Mouse (Mus musculus): ENCODE measurements around the gene Echs1. TPM values are rescaled to one million over a fixed set of nuclear protein-coding genes. Genes with fewer than 3 reads are reported as not detected.
A peak's percentile ranks its signal among the peaks of the same experiment; 100 is the strongest.

Gene Echs1
- polyA plus RNA-seq (2014; fragmentation: Nextera tagmentation; extraction: Ambion mirVana): 163 and 178 TPM in 2 replicates

- peak; percentile 96 for DNase-seq (ENCODE audit: low spot score, missing footprints)
- Histone ChIP-seq H3K4me1 (ENCODE audit: control insufficient read depth, insufficient read depth, low read length) (0 out of 2 replicates have a peak, but pooled peaks cover 4% of the 10 kb centered on the region), H3K36me3 (ENCODE audit: control insufficient read depth, insufficient read depth, low read length) (no peaks in the 10 kb centered on the region), H3K4me3 (ENCODE audit: low read depth, low read length) (peak within 1 kb of the TSS; percentile 71), H3K27ac (ENCODE audit: low read depth, low read length) (no peak within 1 kb of the TSS), H3K4me2 (peak within 1 kb of the TSS; percentile 91), H3K9me3 (ENCODE audit: control insufficient read depth, low read length) (no peaks in the 10 kb centered on the region), H3K27me3 (ENCODE audit: control insufficient read depth, insufficient read depth, low read length) (no peaks in the 10 kb centered on the region), H3K9ac (ENCODE audit: low read length) (peak within 1 kb of the TSS; percentile 80)
- peak; percentile 96 for ATAC-seq (ENCODE audit: low FRiP score)
- WGBS: 4% methylated on average over 28 of the region's 28 CpGs
Measured at GRCm38 (mm10) chr7:140116329-140117054, at the start of gene Echs1. TSS of gene Echs1 (minus strand) at chr7:140116476.

GRCm38 (mm10) chr7:140164664-140165063 lies 48.4 kb upstream of the Echs1 start, which contains the start of gene Olfr522:
TSS of gene Olfr522 (minus strand) at chr7:140164764.
- ATAC-seq (ENCODE audit: low FRiP score): no peak
- no peak for DNase-seq (ENCODE audit: low spot score, missing footprints)
- Histone ChIP-seq H3K27me3 (ENCODE audit: control insufficient read depth, insufficient read depth, low read length) (no peaks in the 10 kb centered on the region), H3K4me2 (no peak within 1 kb of the TSS), H3K9ac (ENCODE audit: low read length) (no peak within 1 kb of the TSS), H3K4me1 (ENCODE audit: control insufficient read depth, insufficient read depth, low read length) (no peaks in the 10 kb centered on the region), H3K27ac (ENCODE audit: low read depth, low read length) (no peak within 1 kb of the TSS), H3K36me3 (ENCODE audit: control insufficient read depth, insufficient read depth, low read length) (no peaks in the 10 kb centered on the region), H3K4me3 (ENCODE audit: low read depth, low read length) (no peak within 1 kb of the TSS), H3K9me3 (ENCODE audit: control insufficient read depth, low read length) (no peaks in the 10 kb centered on the region)
- WGBS: 77% methylated on average over 7 of the region's 7 CpGs

- H3K27ac ChIP-seq (ENCODE audit: low read depth, low read length): no peak overlapping the region
- no peak overlapping the region for H3K9ac ChIP-seq (ENCODE audit: low read length)
- no peaks in the 10 kb centered on the region for H3K9me3 ChIP-seq (ENCODE audit: control insufficient read depth, low read length)
- DNase-seq (ENCODE audit: low spot score, missing footprints) (no peak), ATAC-seq (ENCODE audit: low FRiP score) (no peak)
- H3K4me3 ChIP-seq (ENCODE audit: low read depth, low read length): no peak overlapping the region
- H3K4me2 ChIP-seq: no peak overlapping the region
- H3K36me3 ChIP-seq (ENCODE audit: control insufficient read depth, insufficient read depth, low read length): no peaks in the 10 kb centered on the region
- no peaks in the 10 kb centered on the region for H3K4me1 ChIP-seq (ENCODE audit: control insufficient read depth, insufficient read depth, low read length)
- no peaks in the 10 kb centered on the region for H3K27me3 ChIP-seq (ENCODE audit: control insufficient read depth, insufficient read depth, low read length)
- 81% methylated on average over 3 of the region's 3 CpGs for WGBS
Measured at GRCm38 (mm10) chr7:140160363-140160762, 44.1 kb upstream of the Echs1 start.

- H3K27ac ChIP-seq (ENCODE audit: low read depth, low read length): no peak within 1 kb of the TSS
- ATAC-seq (ENCODE audit: low FRiP score): peak; percentile 68
- H3K4me1 ChIP-seq (ENCODE audit: control insufficient read depth, insufficient read depth, low read length): peaks cover 11% of the 10 kb centered on the region
- peaks cover 11% of the 10 kb centered on the region for H3K27me3 ChIP-seq (ENCODE audit: control insufficient read depth, insufficient read depth, low read length)
- H3K4me3 ChIP-seq (ENCODE audit: low read depth, low read length): peak within 1 kb of the TSS; percentile 31
- H3K9ac ChIP-seq (ENCODE audit: low read length): peak within 1 kb of the TSS; percentile 62
- under 1% methylated on average over 28 of the region's 28 CpGs for WGBS
- H3K36me3 ChIP-seq (ENCODE audit: control insufficient read depth, insufficient read depth, low read length): no peaks in the 10 kb centered on the region
- no peaks in the 10 kb centered on the region for H3K9me3 ChIP-seq (ENCODE audit: control insufficient read depth, low read length)
- H3K4me2 ChIP-seq: peak within 1 kb of the TSS; percentile 58
- DNase-seq (ENCODE audit: low spot score, missing footprints): peak; percentile 93
Measured at GRCm38 (mm10) chr7:140154218-140154927, 38.1 kb upstream of the Echs1 start, which contains the start of gene Sprn. TSS of gene Sprn (minus strand) at chr7:140154877.

- no peaks in the 10 kb centered on the region for H3K9me3 ChIP-seq (ENCODE audit: control insufficient read depth, low read length)
- H3K4me2 ChIP-seq: peak overlapping the region; percentile 58
- no peak overlapping the region for H3K27ac ChIP-seq (ENCODE audit: low read depth, low read length)
- H3K9ac ChIP-seq (ENCODE audit: low read length): peak overlapping the region; percentile 62; the same call in 1 of the 2 replicates
- DNase-seq (ENCODE audit: low spot score, missing footprints) (no peak), ATAC-seq (ENCODE audit: low FRiP score) (peak; percentile 38)
- 9% methylated on average over 4 of the region's 4 CpGs for WGBS
- H3K27me3 ChIP-seq (ENCODE audit: control insufficient read depth, insufficient read depth, low read length): peaks cover 11% of the 10 kb centered on the region
- no peaks in the 10 kb centered on the region for H3K36me3 ChIP-seq (ENCODE audit: control insufficient read depth, insufficient read depth, low read length)
- H3K4me3 ChIP-seq (ENCODE audit: low read depth, low read length): peak overlapping the region; percentile 31
- peaks cover 11% of the 10 kb centered on the region for H3K4me1 ChIP-seq (ENCODE audit: control insufficient read depth, insufficient read depth, low read length)
Measured at GRCm38 (mm10) chr7:140153829-140154217, 37.5 kb upstream of the Echs1 start.

GRCm38 (mm10) chr7:140153383-140153782 lies 37.1 kb upstream of the Echs1 start:
- peaks cover 11% of the 10 kb centered on the region for H3K4me1 ChIP-seq (ENCODE audit: control insufficient read depth, insufficient read depth, low read length)
- H3K27me3 ChIP-seq (ENCODE audit: control insufficient read depth, insufficient read depth, low read length): peaks cover 11% of the 10 kb centered on the region
- H3K4me2 ChIP-seq: peak overlapping the region; percentile 44
- H3K27ac ChIP-seq (ENCODE audit: low read depth, low read length): no peak overlapping the region
- H3K9ac ChIP-seq (ENCODE audit: low read length): peak overlapping the region; percentile 38; the same call in 1 of the 2 replicates
- H3K4me3 ChIP-seq (ENCODE audit: low read depth, low read length): peak overlapping the region; percentile 11; the same call in 1 of the 2 replicates
- ATAC-seq (ENCODE audit: low FRiP score) (peak; percentile 49; the same call in 1 of the 2 replicates), DNase-seq (ENCODE audit: low spot score, missing footprints) (peak; percentile 90)
- H3K9me3 ChIP-seq (ENCODE audit: control insufficient read depth, low read length): no peaks in the 10 kb centered on the region
- 6% methylated on average over 28 of the region's 28 CpGs for WGBS
- H3K36me3 ChIP-seq (ENCODE audit: control insufficient read depth, insufficient read depth, low read length): no peaks in the 10 kb centered on the region

- Histone ChIP-seq H3K4me2 (no peak overlapping the region), H3K4me3 (ENCODE audit: low read depth, low read length) (no peak overlapping the region), H3K27ac (ENCODE audit: low read depth, low read length) (no peak overlapping the region), H3K36me3 (ENCODE audit: control insufficient read depth, insufficient read depth, low read length) (no peaks in the 10 kb centered on the region), H3K27me3 (ENCODE audit: control insufficient read depth, insufficient read depth, low read length) (no peaks in the 10 kb centered on the region), H3K4me1 (ENCODE audit: control insufficient read depth, insufficient read depth, low read length) (no peaks in the 10 kb centered on the region), H3K9ac (ENCODE audit: low read length) (no peak overlapping the region), H3K9me3 (ENCODE audit: control insufficient read depth, low read length) (no peaks in the 10 kb centered on the region)
- ATAC-seq (ENCODE audit: low FRiP score) (no peak), DNase-seq (ENCODE audit: low spot score, missing footprints) (no peak)
- 89% methylated on average over 4 of the region's 4 CpGs for WGBS
Measured at GRCm38 (mm10) chr7:140144550-140144949, 28.3 kb upstream of the Echs1 start.

- H3K4me1 ChIP-seq (ENCODE audit: control insufficient read depth, insufficient read depth, low read length): peaks cover 6% of the 10 kb centered on the region
- peak; percentile 88 for DNase-seq (ENCODE audit: low spot score, missing footprints)
- no peak overlapping the region for H3K4me2 ChIP-seq
- WGBS: 4% methylated on average over 14 of the region's 14 CpGs
- ATAC-seq (ENCODE audit: low FRiP score): no peak
- H3K4me3 ChIP-seq (ENCODE audit: low read depth, low read length): no peak overlapping the region
- H3K27me3 ChIP-seq (ENCODE audit: control insufficient read depth, insufficient read depth, low read length): no peaks in the 10 kb centered on the region
- no peak overlapping the region for H3K27ac ChIP-seq (ENCODE audit: low read depth, low read length)
- no peaks in the 10 kb centered on the region for H3K9me3 ChIP-seq (ENCODE audit: control insufficient read depth, low read length)
- no peaks in the 10 kb centered on the region for H3K36me3 ChIP-seq (ENCODE audit: control insufficient read depth, insufficient read depth, low read length)
- H3K9ac ChIP-seq (ENCODE audit: low read length): no peak overlapping the region
Measured at GRCm38 (mm10) chr7:140141350-140141749, 25.1 kb upstream of the Echs1 start.

- DNase-seq (ENCODE audit: low spot score, missing footprints) (peak; percentile 91), ATAC-seq (ENCODE audit: low FRiP score) (no peak)
- Histone ChIP-seq H3K36me3 (ENCODE audit: control insufficient read depth, insufficient read depth, low read length) (no peaks in the 10 kb centered on the region), H3K9ac (ENCODE audit: low read length) (peak overlapping the region; percentile 81), H3K4me3 (ENCODE audit: low read depth, low read length) (peak overlapping the region; percentile 59), H3K27me3 (ENCODE audit: control insufficient read depth, insufficient read depth, low read length) (no peaks in the 10 kb centered on the region), H3K27ac (ENCODE audit: low read depth, low read length) (no peak overlapping the region), H3K9me3 (ENCODE audit: control insufficient read depth, low read length) (no peaks in the 10 kb centered on the region), H3K4me1 (ENCODE audit: control insufficient read depth, insufficient read depth, low read length) (peaks cover 6% of the 10 kb centered on the region), H3K4me2 (peak overlapping the region; percentile 96)
- WGBS: 1% methylated on average over 8 of the region's 8 CpGs
Measured at GRCm38 (mm10) chr7:140138021-140138310, 21.7 kb upstream of the Echs1 start.
